Mouse (Mus musculus): Measurements from ENCODE around the gene Spata48.

The Spata48 gene

GRCm38 (mm10) chr11:11536295-11536694 lies 74.4 kb downstream of the Spata48 start:
- no peak for DNase-seq (ENCODE audit: low spot score in 2 of 2)

- no peak for DNase-seq (ENCODE audit: low spot score in 2 of 2)
These were observed 84.1 kb downstream of the Spata48 start for GRCm38 (mm10) chr11:11545948-11546347.

- no peak for DNase-seq (ENCODE audit: low spot score in 2 of 2)
These were observed 85.1 kb downstream of the Spata48 start for GRCm38 (mm10) chr11:11546903-11547511.

- no peak for DNase-seq (ENCODE audit: low spot score in 2 of 2)
These were observed 85.8 kb downstream of the Spata48 start for GRCm38 (mm10) chr11:11547597-11548240.

- no peak for DNase-seq (ENCODE audit: low spot score in 2 of 2)
These were observed 93.7 kb downstream of the Spata48 start for GRCm38 (mm10) chr11:11555563-11555962.

- no peak for DNase-seq (ENCODE audit: low spot score in 2 of 2)
These were observed 94.3 kb downstream of the Spata48 start for GRCm38 (mm10) chr11:11556186-11556585.

GRCm38 (mm10) chr11:11557173-11557967 lies 95.5 kb downstream of the Spata48 start:
- DNase-seq (ENCODE audit: low spot score in 2 of 2), result peak; percentile 82 to 86

- peak; percentile 46 to 52 for DNase-seq (ENCODE audit: low spot score in 2 of 2)
These were observed 96.8 kb downstream of the Spata48 start for GRCm38 (mm10) chr11:11558662-11559061.

- no peak for DNase-seq (ENCODE audit: low spot score in 2 of 2)
These were observed 97.3 kb downstream of the Spata48 start for GRCm38 (mm10) chr11:11559099-11559686.

- no peak for DNase-seq (ENCODE audit: low spot score in 2 of 2)
These were observed 99.2 kb downstream of the Spata48 start for GRCm38 (mm10) chr11:11561118-11561517.

- peak; percentile 67 to 71 for DNase-seq (ENCODE audit: low spot score in 2 of 2)
These were observed 102.6 kb downstream of the Spata48 start for GRCm38 (mm10) chr11:11564266-11565044.
